Mouse (Mus musculus) limb, embryonic 10.5 days (tissue): ENCODE data around the gene Fgd4. TPM values are rescaled to one million over a fixed set of nuclear protein-coding genes. Genes with fewer than 3 reads are reported as not detected.
"Not testable (repeated sequence)": the region's sequence is repeated elsewhere in the genome, so short reads cannot be mapped to it uniquely, and the experiment has no call there.

ENCODE experiments used
- DNase-seq: peaks from one replicate; pipeline ENCODE4 v3.0.0-alpha.2; 2017; ENCODE audit warnings: low spot score
- H3K27ac ChIP-seq: fragments of 300-500 bp; sonication (generic); 2 replicates; pipeline ENCODE4 v1.5.1; 2016; ENCODE audit warnings: mild to moderate bottlenecking
- H3K27me3 ChIP-seq: fragments of 300-500 bp; sonication (generic); 2 replicates; pipeline ENCODE4 v1.6.1; 2016; ENCODE audit warnings: low read depth, mild to moderate bottlenecking; ENCODE audit not compliant: poor library complexity, severe bottlenecking
- H3K36me3 ChIP-seq: fragments of 300-500 bp; sonication (generic); 2 replicates; pipeline ENCODE4 v1.6.1; 2016; ENCODE audit warnings: mild to moderate bottlenecking, moderate library complexity
- H3K4me1 ChIP-seq: fragments of 300-500 bp; sonication (generic); 2 replicates; pipeline ENCODE4 v1.6.1; 2016
- H3K4me3 ChIP-seq: fragments of 300-500 bp; sonication (generic); 2 replicates; pipeline ENCODE4 v1.5.1; 2016; ENCODE audit warnings: mild to moderate bottlenecking, moderate library complexity
- H3K9me3 ChIP-seq: fragments of 300-500 bp; sonication (generic); replicated peaks from 2 replicates; pipeline ENCODE4 v1.6.1; 2016; ENCODE audit warnings: mild to moderate bottlenecking
- WGBS: fragments of 180-500 bp; shearing (Covaris S2); methylation state at CpG from one replicate; pipeline ENCODE4 v1.1.7; 2016; 5-methylcytosine and 5-hydroxymethylcytosine counted together
- polyA plus RNA-seq: library from polyadenylated mRNA; unstranded; fragments of >200 nt; fragmentation: Nextera tagmentation; extraction: Ambion mirVana; gene quantifications from 2 replicates; pipeline ENCODE4 v1.2.1, GENCODE M21; 2016

The Fgd4 gene
- polyA plus RNA-seq, 1 experiment from 2014 or later, result 10.7 TPM

GRCm38 (mm10) chr16:16438436-16438835, 161.9 kb downstream of the Fgd4 start:
- no peaks in the 10 kb centered on the region for H3K9me3 ChIP-seq
- no peak overlapping the region for H3K27ac ChIP-seq
- H3K4me1 ChIP-seq, result 0 out of 2 replicates have a peak, but pooled peaks cover 3% of the 10 kb centered on the region
- H3K27me3 ChIP-seq, result no peaks in the 10 kb centered on the region
- 21% methylated on average over 1 of the region's 1 CpGs for WGBS
- peak; percentile 34 for DNase-seq
- no peak overlapping the region for H3K4me3 ChIP-seq
- peaks cover 17% of the 10 kb centered on the region for H3K36me3 ChIP-seq

- Histone ChIP-seq H3K9me3 (no peaks in the 10 kb centered on the region), H3K27me3 (no peaks in the 10 kb centered on the region), H3K27ac (no peak overlapping the region), H3K4me3 (no peak overlapping the region), H3K4me1 (no peaks in the 10 kb centered on the region), H3K36me3 (peaks cover 6% of the 10 kb centered on the region; the same call in 1 of the 2 replicates)
- no peak for DNase-seq
- WGBS, result 94% methylated on average over 2 of the region's 2 CpGs
Observed at GRCm38 (mm10) chr16:16422456-16422855, 177.9 kb downstream of the Fgd4 start.

GRCm38 (mm10) chr16:16367217-16367616, 233.1 kb downstream of the Fgd4 start:
- H3K36me3 ChIP-seq, H3K4me3 ChIP-seq, H3K9me3 ChIP-seq, H3K27ac ChIP-seq, DNase-seq, H3K4me1 ChIP-seq, H3K27me3 ChIP-seq: not testable (repeated sequence)
- 67% methylated on average over 9 of the region's 9 CpGs for WGBS

Other genes with a start within 250 kb of the Fgd4 start
- 46.9 and 53.4 TPM in 2 replicates for gene Dnm1l, start 241.6 kb downstream of the Fgd4 start, polyA plus RNA-seq
- gene Olfr19, start 75.9 kb upstream of the Fgd4 start, polyA plus RNA-seq, result not detected in 2 replicates
- gene Spag6l, start 228.9 kb upstream of the Fgd4 start, polyA plus RNA-seq, result 0.24 TPM in 1 of 2 replicates, not detected in the other